Mouse (Mus musculus) induced T-regulatory cell, adult 2 months (primary cell): Measurements from ENCODE around the gene Epn1.

ENCODE experiments used
- DNase-seq: peaks from one replicate; pipeline ENCODE4 v3.0.0-alpha.2; 2012; ENCODE audit warnings: low read depth

The Epn1 gene

GRCm38 (mm10) chr7:5080010-5080751, at the start of gene Epn1:
TSS of gene Epn1 (plus strand) at chr7:5080235.
- DNase-seq: peak; percentile 99

- no peak for DNase-seq
Measured at GRCm38 (mm10) chr7:5030554-5031275, 49.3 kb upstream of the Epn1 start.

GRCm38 (mm10) chr7:5031496-5031895, 48.5 kb upstream of the Epn1 start:
- no peak for DNase-seq

- no peak for DNase-seq
Measured at GRCm38 (mm10) chr7:5033818-5034217, 46.2 kb upstream of the Epn1 start, which contains the start of gene 4632433K11Rik. TSS of gene 4632433K11Rik (plus strand) at chr7:5034118.

GRCm38 (mm10) chr7:5035628-5036027, 44.4 kb upstream of the Epn1 start:
- no peak for DNase-seq

- DNase-seq: no peak
Measured at GRCm38 (mm10) chr7:5036136-5036535, 43.9 kb upstream of the Epn1 start.

GRCm38 (mm10) chr7:5037026-5037425, 43.0 kb upstream of the Epn1 start:
- DNase-seq: no peak

- no peak for DNase-seq
Measured at GRCm38 (mm10) chr7:5037467-5037866, 42.6 kb upstream of the Epn1 start.

GRCm38 (mm10) chr7:5038109-5038732, 41.8 kb upstream of the Epn1 start, which contains the start of gene Zfp784:
TSS of gene Zfp784 (minus strand) at chr7:5038446.
- peak; percentile 96 for DNase-seq

- DNase-seq: no peak
Measured at GRCm38 (mm10) chr7:5038940-5039339, 41.1 kb upstream of the Epn1 start.

GRCm38 (mm10) chr7:5044981-5045380, 35.1 kb upstream of the Epn1 start:
- DNase-seq: no peak

- DNase-seq: no peak
Measured at GRCm38 (mm10) chr7:5046112-5046511, 33.9 kb upstream of the Epn1 start.

- peak; percentile 78 for DNase-seq
Measured at GRCm38 (mm10) chr7:5047313-5047712, 32.7 kb upstream of the Epn1 start.

GRCm38 (mm10) chr7:5051193-5052192, 28.5 kb upstream of the Epn1 start, which contains the start of gene Zfp580:
TSS of gene Zfp580 (plus strand) at chr7:5051538.
- DNase-seq: peak; percentile 82

GRCm38 (mm10) chr7:5052438-5052837, 27.6 kb upstream of the Epn1 start:
- peak; percentile 48 for DNase-seq

GRCm38 (mm10) chr7:5052931-5053343, 27.1 kb upstream of the Epn1 start:
- no peak for DNase-seq

- DNase-seq: no peak
Measured at GRCm38 (mm10) chr7:5053456-5054179, 26.4 kb upstream of the Epn1 start.

GRCm38 (mm10) chr7:5056651-5057263, 23.3 kb upstream of the Epn1 start:
- no peak for DNase-seq

- no peak for DNase-seq
Measured at GRCm38 (mm10) chr7:5057381-5057780, 22.7 kb upstream of the Epn1 start.

GRCm38 (mm10) chr7:5057804-5058203, 22.2 kb upstream of the Epn1 start:
- peak; percentile 40 for DNase-seq
